Mouse (Mus musculus) midbrain, embryonic 15.5 days (tissue): ENCODE results near the gene Ablim2. TPM values are rescaled to one million over a fixed set of nuclear protein-coding genes. Genes with fewer than 3 reads are reported as not detected.

Experiments used
- ATAC-seq: fragments of 200-750 bp; cut with Nextera tagmentation; replicated peaks from 2 replicates; pipeline ENCODE4 v1.8.0; 2017; ENCODE audit warnings: moderate TSS enrichment
- H3K27ac ChIP-seq: fragments of 300-500 bp; sonication (generic); 2 replicates; pipeline ENCODE4 v1.5.1; 2015; ENCODE audit warnings: mild to moderate bottlenecking, inconsistent platforms
- H3K27me3 ChIP-seq: fragments of 300-500 bp; sonication (generic); replicated peaks from 2 replicates; pipeline ENCODE4 v1.6.1; 2015; ENCODE audit warnings: inconsistent platforms
- H3K36me3 ChIP-seq: fragments of 300-500 bp; sonication (generic); replicated peaks from 2 replicates; pipeline ENCODE4 v1.6.1; 2015; ENCODE audit warnings: inconsistent platforms
- H3K4me1 ChIP-seq: fragments of 300-500 bp; sonication (generic); 2 replicates; pipeline ENCODE4 v1.6.1; 2015; ENCODE audit warnings: inconsistent platforms
- H3K4me2 ChIP-seq: fragments of 300-500 bp; sonication (generic); 2 replicates; pipeline ENCODE4 v1.6.1; 2015; ENCODE audit warnings: inconsistent platforms, mild to moderate bottlenecking, moderate library complexity
- H3K4me3 ChIP-seq: fragments of 300-500 bp; sonication (generic); 2 replicates; pipeline ENCODE4 v1.5.1; 2015; ENCODE audit warnings: mild to moderate bottlenecking, inconsistent platforms
- H3K9ac ChIP-seq: fragments of 300-500 bp; sonication (generic); 2 replicates; pipeline ENCODE4 v1.6.1; 2015; ENCODE audit warnings: mild to moderate bottlenecking, inconsistent platforms
- H3K9me3 ChIP-seq: fragments of 300-500 bp; sonication (generic); 2 replicates; pipeline ENCODE4 v1.6.1; 2016; ENCODE audit warnings: inconsistent platforms
- WGBS: fragments of 180-500 bp; shearing (Covaris S2); methylation state at CpG from one replicate; pipeline ENCODE4 v1.1.7; 2015; ENCODE audit warnings: mixed read lengths; 5-methylcytosine and 5-hydroxymethylcytosine counted together
- polyA plus RNA-seq: library from polyadenylated mRNA; unstranded; fragments of >200 nt; fragmentation: Nextera tagmentation; extraction: Ambion mirVana; gene quantifications from 2 replicates; pipeline ENCODE4 v1.2.1, GENCODE M21; 2015

Gene Ablim2
- polyA plus RNA-seq, 1 experiment from 2014 or later: 25.7 TPM

- no peak overlapping the region for H3K27ac ChIP-seq
- no peak overlapping the region for H3K4me3 ChIP-seq
- H3K36me3 ChIP-seq: no peaks in the 10 kb centered on the region
- no peak overlapping the region for H3K9ac ChIP-seq
- no peak for ATAC-seq
- no peaks in the 10 kb centered on the region for H3K27me3 ChIP-seq
- H3K4me2 ChIP-seq: no peak overlapping the region
- 81% methylated on average over 3 of the region's 3 CpGs for WGBS
- 0 out of 2 replicates have a peak, but pooled peaks cover 3% of the 10 kb centered on the region for H3K4me1 ChIP-seq
- H3K9me3 ChIP-seq: no peaks in the 10 kb centered on the region
Observed at GRCm38 (mm10) chr5:35830101-35830500, 72.4 kb downstream of the Ablim2 start.

GRCm38 (mm10) chr5:35833881-35834280 lies 76.2 kb downstream of the Ablim2 start:
- Histone ChIP-seq H3K9ac (no peak overlapping the region), H3K4me2 (no peak overlapping the region), H3K4me1 (no peaks in the 10 kb centered on the region), H3K27ac (no peak overlapping the region), H3K9me3 (no peaks in the 10 kb centered on the region), H3K36me3 (no peaks in the 10 kb centered on the region), H3K4me3 (no peak overlapping the region), H3K27me3 (no peaks in the 10 kb centered on the region)
- 86% methylated on average over 4 of the region's 4 CpGs for WGBS
- no peak for ATAC-seq

GRCm38 (mm10) chr5:35836992-35837391 lies 79.3 kb downstream of the Ablim2 start:
- Histone ChIP-seq H3K4me2 (no peak overlapping the region), H3K27me3 (no peaks in the 10 kb centered on the region), H3K36me3 (no peaks in the 10 kb centered on the region), H3K4me3 (no peak overlapping the region), H3K4me1 (no peaks in the 10 kb centered on the region), H3K9ac (no peak overlapping the region), H3K27ac (no peak overlapping the region), H3K9me3 (no peaks in the 10 kb centered on the region)
- no peak for ATAC-seq
- 91% methylated on average over 15 of the region's 15 CpGs for WGBS

- Histone ChIP-seq H3K9me3 (no peaks in the 10 kb centered on the region), H3K4me3 (no peak overlapping the region), H3K4me2 (no peak overlapping the region), H3K27ac (no peak overlapping the region), H3K9ac (no peak overlapping the region), H3K27me3 (no peaks in the 10 kb centered on the region), H3K36me3 (no peaks in the 10 kb centered on the region), H3K4me1 (no peaks in the 10 kb centered on the region)
- 41% methylated on average over 2 of the region's 2 CpGs for WGBS
- no peak for ATAC-seq
Observed at GRCm38 (mm10) chr5:35839262-35839661, 81.6 kb downstream of the Ablim2 start.

GRCm38 (mm10) chr5:35851485-35851884 lies 93.8 kb downstream of the Ablim2 start:
- ATAC-seq: no peak
- 37% methylated on average over 5 of the region's 5 CpGs for WGBS
- H3K9ac ChIP-seq: no peak overlapping the region

GRCm38 (mm10) chr5:35853463-35853862 lies 95.8 kb downstream of the Ablim2 start:
- H3K4me3 ChIP-seq: no peak overlapping the region

More at GRCm38 (mm10) chr5:35851485-35851884, 93.8 kb downstream of the Ablim2 start:
- Histone ChIP-seq H3K9me3 (no peaks in the 10 kb centered on the region), H3K4me1 (peaks cover 12% of the 10 kb centered on the region), H3K36me3 (no peaks in the 10 kb centered on the region), H3K27ac (no peak overlapping the region), H3K4me3 (no peak overlapping the region), H3K27me3 (no peaks in the 10 kb centered on the region), H3K4me2 (no peak overlapping the region)

GRCm38 (mm10) chr5:35856245-35856644 lies 98.6 kb downstream of the Ablim2 start:
- peaks cover 6% of the 10 kb centered on the region for H3K4me1 ChIP-seq
- no peak overlapping the region for H3K27ac ChIP-seq
- H3K9ac ChIP-seq: no peak overlapping the region
- H3K4me2 ChIP-seq: no peak overlapping the region
- WGBS: 35% methylated on average over 3 of the region's 3 CpGs
- H3K4me3 ChIP-seq: no peak overlapping the region
- no peaks in the 10 kb centered on the region for H3K27me3 ChIP-seq
- H3K36me3 ChIP-seq: no peaks in the 10 kb centered on the region
- ATAC-seq: 0 out of 2 replicates have a peak, but pooled peaks have one; percentile 31
- H3K9me3 ChIP-seq: no peaks in the 10 kb centered on the region

More at GRCm38 (mm10) chr5:35853463-35853862, 95.8 kb downstream of the Ablim2 start:
- Histone ChIP-seq H3K4me2 (no peak overlapping the region), H3K9ac (no peak overlapping the region), H3K9me3 (no peaks in the 10 kb centered on the region), H3K27ac (no peak overlapping the region), H3K27me3 (no peaks in the 10 kb centered on the region), H3K36me3 (no peaks in the 10 kb centered on the region), H3K4me1 (peaks cover 12% of the 10 kb centered on the region)
- ATAC-seq: no peak
- WGBS: 91% methylated on average over 4 of the region's 4 CpGs

- Histone ChIP-seq H3K9me3 (no peaks in the 10 kb centered on the region), H3K4me1 (peaks cover 2% of the 10 kb centered on the region; the same call in 1 of the 2 replicates), H3K9ac (no peak overlapping the region), H3K36me3 (no peaks in the 10 kb centered on the region), H3K4me2 (no peak overlapping the region), H3K4me3 (no peak overlapping the region), H3K27me3 (no peaks in the 10 kb centered on the region), H3K27ac (no peak overlapping the region)
- ATAC-seq: 0 out of 2 replicates have a peak, but pooled peaks have one; percentile 18
- 19% methylated on average over 6 of the region's 6 CpGs for WGBS
Observed at GRCm38 (mm10) chr5:35858069-35858468, 100.4 kb downstream of the Ablim2 start.

- no peak for ATAC-seq
- Histone ChIP-seq H3K9me3 (no peaks in the 10 kb centered on the region), H3K4me2 (no peak overlapping the region), H3K9ac (no peak overlapping the region), H3K36me3 (no peaks in the 10 kb centered on the region), H3K27ac (no peak overlapping the region), H3K4me1 (no peaks in the 10 kb centered on the region), H3K27me3 (no peaks in the 10 kb centered on the region), H3K4me3 (no peak overlapping the region)
- WGBS: 84% methylated on average over 2 of the region's 2 CpGs
Observed at GRCm38 (mm10) chr5:35861456-35861855, 103.8 kb downstream of the Ablim2 start.

GRCm38 (mm10) chr5:35869973-35870372 lies 112.3 kb downstream of the Ablim2 start:
- 73% methylated on average over 4 of the region's 4 CpGs for WGBS
- no peaks in the 10 kb centered on the region for H3K36me3 ChIP-seq
- no peaks in the 10 kb centered on the region for H3K27me3 ChIP-seq
- H3K9ac ChIP-seq: no peak overlapping the region
- no peaks in the 10 kb centered on the region for H3K9me3 ChIP-seq
- ATAC-seq: no peak
- H3K4me2 ChIP-seq: no peak overlapping the region
- H3K4me1 ChIP-seq: no peaks in the 10 kb centered on the region
- no peak overlapping the region for H3K27ac ChIP-seq
- no peak overlapping the region for H3K4me3 ChIP-seq

GRCm38 (mm10) chr5:35870408-35871012 lies 112.8 kb downstream of the Ablim2 start:
- H3K9me3 ChIP-seq: no peaks in the 10 kb centered on the region
- no peak overlapping the region for H3K9ac ChIP-seq
- no peak overlapping the region for H3K4me2 ChIP-seq
- ATAC-seq: peak; percentile 81
- H3K4me3 ChIP-seq: no peak overlapping the region
- no peak overlapping the region for H3K27ac ChIP-seq
- WGBS: 61% methylated on average over 8 of the region's 8 CpGs
- H3K36me3 ChIP-seq: no peaks in the 10 kb centered on the region
- no peaks in the 10 kb centered on the region for H3K27me3 ChIP-seq
- H3K4me1 ChIP-seq: no peaks in the 10 kb centered on the region

GRCm38 (mm10) chr5:35873382-35873781 lies 115.7 kb downstream of the Ablim2 start:
- no peaks in the 10 kb centered on the region for H3K36me3 ChIP-seq
- no peaks in the 10 kb centered on the region for H3K27me3 ChIP-seq
- no peak for ATAC-seq
- no peaks in the 10 kb centered on the region for H3K4me1 ChIP-seq
- no peak overlapping the region for H3K27ac ChIP-seq
- H3K9ac ChIP-seq: no peak overlapping the region
- no peak overlapping the region for H3K4me3 ChIP-seq
- H3K4me2 ChIP-seq: no peak overlapping the region
- WGBS: 37% methylated on average over 4 of the region's 4 CpGs
- H3K9me3 ChIP-seq: no peaks in the 10 kb centered on the region

GRCm38 (mm10) chr5:35876236-35876635 lies 118.6 kb downstream of the Ablim2 start:
- H3K4me3 ChIP-seq: no peak overlapping the region
- no peaks in the 10 kb centered on the region for H3K36me3 ChIP-seq
- ATAC-seq: no peak
- no peak overlapping the region for H3K4me2 ChIP-seq
- no peaks in the 10 kb centered on the region for H3K4me1 ChIP-seq
- H3K9me3 ChIP-seq: no peaks in the 10 kb centered on the region
- H3K9ac ChIP-seq: no peak overlapping the region
- 85% methylated on average over 5 of the region's 5 CpGs for WGBS
- no peak overlapping the region for H3K27ac ChIP-seq
- H3K27me3 ChIP-seq: no peaks in the 10 kb centered on the region
